Mouse (Mus musculus): ENCODE results near the gene Etfb. TPM values are rescaled to one million over a fixed set of nuclear protein-coding genes. Genes with fewer than 3 reads are reported as not detected.
"Not testable (repeated sequence)": the region's sequence is repeated elsewhere in the genome, so short reads cannot be mapped to it uniquely, and the experiment has no call there.

Etfb gene
- polyA plus RNA-seq (2015; fragmentation: Nextera tagmentation; extraction: Ambion mirVana) = 117 and 130 TPM in 2 replicates

- Histone ChIP-seq H3K27ac (peak within 1 kb of the TSS; percentile 86), H3K9me3 (no peaks in the 10 kb centered on the region), H3K4me1 (peaks cover 21% of the 10 kb centered on the region), H3K4me2 (peak within 1 kb of the TSS; percentile 69), H3K9ac (peak within 1 kb of the TSS; percentile 53), H3K36me3 (replicated peaks) (no peaks in the 10 kb centered on the region), H3K4me3 (peak within 1 kb of the TSS; percentile 48), H3K27me3 (replicated peaks) (no peaks in the 10 kb centered on the region)
- peak; percentile 97 for ATAC-seq (replicated peaks)
- WGBS = under 1% methylated on average over 27 of the region's 27 CpGs
Measured at GRCm38 (mm10) chr7:43443917-43444293, at the start of gene Etfb, which contains the start of gene Gm45233. Gene Etfb, plus strand, starts transcription at chr7:43444083. Gene Gm45233, plus strand, starts transcription at chr7:43444128.

- no peak overlapping the region for H3K4me3 ChIP-seq
- no peaks in the 10 kb centered on the region for H3K27me3 ChIP-seq (replicated peaks)
- no peaks in the 10 kb centered on the region for H3K9me3 ChIP-seq
- WGBS = 88% methylated on average over 2 of the region's 2 CpGs
- no peak overlapping the region for H3K4me2 ChIP-seq
- ATAC-seq (replicated peaks) = no peak
- no peaks in the 10 kb centered on the region for H3K4me1 ChIP-seq
- no peaks in the 10 kb centered on the region for H3K36me3 ChIP-seq (replicated peaks)
- no peak overlapping the region for H3K27ac ChIP-seq
- H3K9ac ChIP-seq = no peak overlapping the region
Measured at GRCm38 (mm10) chr7:43399501-43399900, 44.4 kb upstream of the Etfb start.

GRCm38 (mm10) chr7:43402718-43403117, 41.2 kb upstream of the Etfb start:
- H3K36me3 ChIP-seq (replicated peaks) = no peaks in the 10 kb centered on the region
- WGBS = 44% methylated on average over 2 of the region's 2 CpGs

GRCm38 (mm10) chr7:43407573-43407972, 36.3 kb upstream of the Etfb start:
- H3K9me3 ChIP-seq = no peaks in the 10 kb centered on the region
- no peak overlapping the region for H3K4me2 ChIP-seq
- no peaks in the 10 kb centered on the region for H3K36me3 ChIP-seq (replicated peaks)
- no peak overlapping the region for H3K4me3 ChIP-seq
- no peaks in the 10 kb centered on the region for H3K4me1 ChIP-seq
- H3K27ac ChIP-seq = no peak overlapping the region
- ATAC-seq (replicated peaks) = no peak
- H3K9ac ChIP-seq = no peak overlapping the region
- H3K27me3 ChIP-seq (replicated peaks) = no peaks in the 10 kb centered on the region
- 81% methylated on average over 3 of the region's 3 CpGs for WGBS

More at GRCm38 (mm10) chr7:43402718-43403117, 41.2 kb upstream of the Etfb start:
- H3K9ac ChIP-seq = no peak overlapping the region
- ATAC-seq (replicated peaks) = no peak
- H3K9me3 ChIP-seq = no peaks in the 10 kb centered on the region
- no peaks in the 10 kb centered on the region for H3K4me1 ChIP-seq
- no peak overlapping the region for H3K4me2 ChIP-seq
- H3K27ac ChIP-seq = no peak overlapping the region
- no peaks in the 10 kb centered on the region for H3K27me3 ChIP-seq (replicated peaks)
- H3K4me3 ChIP-seq = no peak overlapping the region

GRCm38 (mm10) chr7:43408131-43408553, 35.7 kb upstream of the Etfb start, which contains the start of gene Siglecg:
Gene Siglecg, plus strand, starts transcription at chr7:43408204.
- Histone ChIP-seq H3K9ac (no peak within 1 kb of the TSS), H3K27me3 (replicated peaks) (no peaks in the 10 kb centered on the region), H3K36me3 (replicated peaks) (no peaks in the 10 kb centered on the region), H3K4me1 (no peaks in the 10 kb centered on the region), H3K4me2 (no peak within 1 kb of the TSS), H3K9me3 (no peaks in the 10 kb centered on the region), H3K27ac (no peak within 1 kb of the TSS), H3K4me3 (no peak within 1 kb of the TSS)
- 83% methylated on average over 4 of the region's 4 CpGs for WGBS
- ATAC-seq (replicated peaks) = no peak

- Histone ChIP-seq H3K36me3 (replicated peaks) (no peaks in the 10 kb centered on the region), H3K27me3 (replicated peaks) (no peaks in the 10 kb centered on the region), H3K27ac (no peak overlapping the region), H3K9ac (no peak overlapping the region), H3K4me3 (no peak overlapping the region), H3K4me2 (no peak overlapping the region), H3K9me3 (no peaks in the 10 kb centered on the region), H3K4me1 (no peaks in the 10 kb centered on the region)
- 75% methylated on average over 3 of the region's 3 CpGs for WGBS
- ATAC-seq (replicated peaks) = no peak
Measured at GRCm38 (mm10) chr7:43409084-43409483, 34.8 kb upstream of the Etfb start.

- H3K9me3 ChIP-seq; H3K4me3 ChIP-seq; H3K27ac ChIP-seq; H3K9ac ChIP-seq; H3K36me3 ChIP-seq (replicated peaks); H3K4me1 ChIP-seq; H3K4me2 ChIP-seq; H3K27me3 ChIP-seq (replicated peaks); ATAC-seq (replicated peaks): not testable (repeated sequence)
- WGBS = 32% methylated on average over 4 of the region's 4 CpGs
Measured at GRCm38 (mm10) chr7:43411724-43412123, 32.2 kb upstream of the Etfb start.

GRCm38 (mm10) chr7:43417298-43417697, 26.6 kb upstream of the Etfb start:
- no peaks in the 10 kb centered on the region for H3K27me3 ChIP-seq (replicated peaks)
- no peak overlapping the region for H3K4me3 ChIP-seq
- H3K36me3 ChIP-seq (replicated peaks) = no peaks in the 10 kb centered on the region
- WGBS = 83% methylated on average over 10 of the region's 10 CpGs
- no peak overlapping the region for H3K9ac ChIP-seq
- H3K9me3 ChIP-seq = no peaks in the 10 kb centered on the region
- no peak for ATAC-seq (replicated peaks)
- H3K27ac ChIP-seq = no peak overlapping the region
- H3K4me1 ChIP-seq = no peaks in the 10 kb centered on the region
- no peak overlapping the region for H3K4me2 ChIP-seq

- no peaks in the 10 kb centered on the region for H3K9me3 ChIP-seq
- no peak overlapping the region for H3K9ac ChIP-seq
- H3K4me1 ChIP-seq = peaks cover 6% of the 10 kb centered on the region
- ATAC-seq (replicated peaks) = peak; percentile 95
- H3K4me2 ChIP-seq = peak overlapping the region; percentile 29
- WGBS = 12% methylated on average over 11 of the region's 11 CpGs
- no peaks in the 10 kb centered on the region for H3K36me3 ChIP-seq (replicated peaks)
- no peaks in the 10 kb centered on the region for H3K27me3 ChIP-seq (replicated peaks)
- no peak overlapping the region for H3K4me3 ChIP-seq
- no peak overlapping the region for H3K27ac ChIP-seq
Measured at GRCm38 (mm10) chr7:43422995-43423617, 20.8 kb upstream of the Etfb start.

- no peak overlapping the region for H3K9ac ChIP-seq
- no peaks in the 10 kb centered on the region for H3K27me3 ChIP-seq (replicated peaks)
- no peak overlapping the region for H3K4me3 ChIP-seq
- no peaks in the 10 kb centered on the region for H3K9me3 ChIP-seq
- no peak for ATAC-seq (replicated peaks)
- H3K4me2 ChIP-seq = no peak overlapping the region
- peaks cover 6% of the 10 kb centered on the region for H3K4me1 ChIP-seq
- H3K36me3 ChIP-seq (replicated peaks) = no peaks in the 10 kb centered on the region
- 65% methylated on average over 3 of the region's 3 CpGs for WGBS
- no peak overlapping the region for H3K27ac ChIP-seq
Measured at GRCm38 (mm10) chr7:43423991-43424625, 19.8 kb upstream of the Etfb start.

GRCm38 (mm10) chr7:43427406-43427805, 16.5 kb upstream of the Etfb start, which contains the start of gene Lim2:
Gene Lim2, plus strand, starts transcription at chr7:43427670.
- Histone ChIP-seq H3K27me3 (replicated peaks) (no peaks in the 10 kb centered on the region), H3K36me3 (replicated peaks) (no peaks in the 10 kb centered on the region), H3K27ac (no peak within 1 kb of the TSS), H3K4me1 (peaks cover 6% of the 10 kb centered on the region), H3K9ac (no peak within 1 kb of the TSS), H3K4me2 (no peak within 1 kb of the TSS), H3K9me3 (no peaks in the 10 kb centered on the region), H3K4me3 (no peak within 1 kb of the TSS)
- 84% methylated on average over 8 of the region's 8 CpGs for WGBS
- no peak for ATAC-seq (replicated peaks)

GRCm38 (mm10) chr7:43429500-43429899, 14.4 kb upstream of the Etfb start:
- ATAC-seq (replicated peaks) = no peak
- no peak overlapping the region for H3K4me2 ChIP-seq
- WGBS = 60% methylated on average over 4 of the region's 4 CpGs
- H3K4me1 ChIP-seq = no peaks in the 10 kb centered on the region
- no peak overlapping the region for H3K4me3 ChIP-seq
- H3K27ac ChIP-seq = no peak overlapping the region
- H3K9ac ChIP-seq = no peak overlapping the region
- no peaks in the 10 kb centered on the region for H3K27me3 ChIP-seq (replicated peaks)
- no peaks in the 10 kb centered on the region for H3K36me3 ChIP-seq (replicated peaks)
- H3K9me3 ChIP-seq = no peaks in the 10 kb centered on the region

- no peaks in the 10 kb centered on the region for H3K9me3 ChIP-seq
- ATAC-seq (replicated peaks) = no peak
- H3K4me2 ChIP-seq = no peak overlapping the region
- H3K9ac ChIP-seq = no peak overlapping the region
- H3K36me3 ChIP-seq (replicated peaks) = no peaks in the 10 kb centered on the region
- H3K4me3 ChIP-seq = no peak overlapping the region
- H3K27ac ChIP-seq = no peak overlapping the region
- no peaks in the 10 kb centered on the region for H3K4me1 ChIP-seq
- H3K27me3 ChIP-seq (replicated peaks) = no peaks in the 10 kb centered on the region
- 82% methylated on average over 4 of the region's 4 CpGs for WGBS
Measured at GRCm38 (mm10) chr7:43432891-43433290, 11.0 kb upstream of the Etfb start.

Data from midbrain, embryonic 15.5 days (tissue).